Mouse (Mus musculus) urinary bladder, postnatal 36 days (tissue): Measurements from ENCODE around the gene Myom1.

Experiments used
- DNase-seq, 2 experiments: peaks; one replicate each; pipeline ENCODE4 v3.0.0; 2022; ENCODE audit warnings: low spot score in 2 of 2, mixed read lengths in 1 of 2

Gene Myom1

GRCm38 (mm10) chr17:71135866-71136265, 133.4 kb downstream of the Myom1 start:
- DNase-seq: no peak

DNA sequence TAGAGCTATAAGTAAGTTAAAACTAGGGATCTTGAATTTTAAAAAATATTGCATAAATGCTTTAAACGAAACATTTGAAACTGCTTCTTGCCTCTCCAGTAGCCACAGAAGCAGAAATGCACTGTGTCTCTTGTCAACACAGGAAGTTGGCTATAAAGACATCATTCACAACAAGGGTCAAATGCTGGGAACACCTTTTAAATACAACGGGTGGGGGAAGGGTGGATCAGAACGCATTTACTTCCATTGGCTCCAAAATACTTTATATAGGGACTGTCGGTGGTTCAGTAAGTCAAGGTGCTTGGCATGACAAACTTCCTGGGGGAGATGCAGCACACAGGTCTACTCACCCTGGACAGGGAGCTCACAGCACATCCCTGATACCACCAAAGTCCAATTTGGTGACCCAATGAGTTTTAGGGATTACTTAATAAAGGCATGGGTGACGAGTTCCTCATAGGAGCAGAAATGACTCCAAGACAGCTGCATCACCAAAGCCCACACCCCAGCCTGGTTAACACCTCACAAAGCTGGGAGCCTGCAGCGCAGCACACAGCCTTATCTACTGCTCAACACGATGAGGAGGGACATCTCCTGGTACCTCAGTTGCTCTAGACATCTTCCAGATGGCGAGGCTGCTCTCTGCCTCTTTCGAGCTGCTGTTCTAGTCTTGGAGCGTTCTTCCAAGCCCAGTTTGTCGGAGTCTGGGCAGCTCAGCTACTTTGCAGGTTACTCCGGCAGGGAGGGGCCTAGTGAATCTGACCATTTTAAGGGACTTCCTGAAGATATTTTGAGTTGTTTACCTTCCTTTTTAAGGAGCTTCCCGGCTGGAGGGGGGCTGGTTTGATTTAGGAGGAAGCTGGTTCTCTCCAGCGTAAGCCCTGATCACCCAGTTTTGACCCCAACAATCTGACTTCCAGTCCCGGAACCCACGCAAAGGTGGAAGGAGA, 134.2 kb downstream of the Myom1 start:
- DNase-seq: no peak

DNA sequence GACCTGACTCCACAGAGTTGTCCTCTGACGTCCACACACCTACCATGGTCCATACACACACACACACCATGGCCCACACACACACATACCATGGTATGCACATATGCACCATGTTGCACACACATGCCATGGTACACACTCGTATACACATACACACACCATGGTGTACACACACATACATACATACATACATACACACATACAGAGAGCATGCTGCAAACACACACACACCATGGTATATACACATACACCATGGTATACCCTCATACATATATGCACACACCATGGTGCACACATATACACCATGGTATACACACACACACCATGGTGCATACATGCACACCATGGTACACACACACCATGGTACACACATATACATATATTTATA, 134.9 kb downstream of the Myom1 start:
- no peak for DNase-seq

- no peak for DNase-seq
Measured at GRCm38 (mm10) chr17:71142068-71142467, 139.6 kb downstream of the Myom1 start.

- no peak for DNase-seq
Measured at GRCm38 (mm10) chr17:71143155-71143554, 140.7 kb downstream of the Myom1 start.

- DNase-seq: no peak
Measured at GRCm38 (mm10) chr17:71144322-71145116, 142.1 kb downstream of the Myom1 start.

GRCm38 (mm10) chr17:71145248-71145961, 143.0 kb downstream of the Myom1 start:
- DNase-seq: no peak

DNA sequence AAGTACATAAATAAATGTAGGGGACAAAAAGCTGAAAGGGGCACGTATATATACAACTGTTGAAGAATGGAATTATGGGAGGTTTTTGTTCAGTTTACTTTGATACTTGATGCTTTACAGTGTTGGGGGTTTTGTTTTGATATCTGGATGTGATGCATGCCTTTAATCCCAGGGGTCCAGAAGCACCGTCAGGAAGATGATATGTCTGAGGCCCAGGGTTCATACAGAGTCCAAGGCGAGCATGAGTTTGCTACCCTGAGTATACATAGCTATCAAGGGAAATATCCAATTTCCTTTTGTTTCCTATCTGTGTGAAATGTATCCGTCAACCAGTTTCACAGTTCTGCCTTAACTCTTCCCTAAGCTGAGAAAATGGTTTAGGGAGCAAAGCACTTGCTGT, 150.9 kb downstream of the Myom1 start:
- DNase-seq: no peak

GRCm38 (mm10) chr17:71155271-71155670, 152.8 kb downstream of the Myom1 start:
- DNase-seq: no peak

GRCm38 (mm10) chr17:71159152-71159567, 156.7 kb downstream of the Myom1 start:
- DNase-seq: peak in 1 of 2 experiments; percentile 37

GRCm38 (mm10) chr17:71159720-71160119, 157.3 kb downstream of the Myom1 start:
- no peak for DNase-seq

DNA sequence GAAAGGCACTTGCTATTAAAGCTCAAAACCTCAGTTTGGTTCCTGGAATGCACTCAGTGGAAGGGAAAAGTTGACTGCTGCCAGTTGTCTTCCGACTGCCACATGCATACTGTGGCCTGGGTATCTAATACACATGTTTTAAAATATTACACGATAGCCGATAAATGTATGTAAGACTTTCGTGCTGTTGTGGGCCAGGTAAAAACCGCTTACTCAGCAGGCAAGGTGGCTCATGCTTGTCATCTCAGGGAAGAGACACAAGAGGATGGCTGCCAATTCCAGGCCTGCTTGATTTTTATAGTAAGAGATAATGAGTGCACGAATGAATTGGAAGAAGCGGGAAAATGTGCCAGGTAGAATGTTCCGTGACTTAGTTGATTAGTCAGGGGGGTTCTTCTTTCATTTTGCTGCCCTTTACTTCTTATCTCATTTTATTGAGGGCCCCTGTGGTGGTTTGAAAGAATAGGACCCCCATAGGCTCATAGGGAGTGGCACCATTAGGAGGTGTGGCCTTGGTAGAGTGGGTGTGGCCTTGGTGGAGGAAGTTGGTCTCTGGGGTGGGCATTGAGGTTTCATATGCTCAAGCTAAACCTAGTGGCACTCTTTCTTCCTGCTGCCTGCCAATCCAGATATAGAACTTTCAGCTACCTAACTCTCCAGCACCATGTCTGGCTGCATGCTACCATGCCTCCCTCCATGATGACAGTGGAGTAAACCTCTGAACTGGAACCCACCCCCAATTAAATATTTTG, 158.0 kb downstream of the Myom1 start:
- no peak for DNase-seq

GRCm38 (mm10) chr17:71164991-71165390, 162.6 kb downstream of the Myom1 start:
- peak in 1 of 2 experiments; percentile 32 for DNase-seq

GRCm38 (mm10) chr17:71168205-71168815, 165.9 kb downstream of the Myom1 start:
- no peak for DNase-seq

GRCm38 (mm10) chr17:71168846-71169245, 166.4 kb downstream of the Myom1 start:
- DNase-seq: no peak

GRCm38 (mm10) chr17:71169639-71170038, 167.2 kb downstream of the Myom1 start:
- no peak for DNase-seq

GRCm38 (mm10) chr17:71171161-71171560, 168.7 kb downstream of the Myom1 start:
- DNase-seq: no peak
